Mouse (Mus musculus): ENCODE measurements at regions not wholly inside any gene's neighbourhood (a gene's known extent, or its start where the extent isn't known, plus 50 kb on each side); places are given as distances from the start of the nearest gene placed in this dataset.

DNA sequence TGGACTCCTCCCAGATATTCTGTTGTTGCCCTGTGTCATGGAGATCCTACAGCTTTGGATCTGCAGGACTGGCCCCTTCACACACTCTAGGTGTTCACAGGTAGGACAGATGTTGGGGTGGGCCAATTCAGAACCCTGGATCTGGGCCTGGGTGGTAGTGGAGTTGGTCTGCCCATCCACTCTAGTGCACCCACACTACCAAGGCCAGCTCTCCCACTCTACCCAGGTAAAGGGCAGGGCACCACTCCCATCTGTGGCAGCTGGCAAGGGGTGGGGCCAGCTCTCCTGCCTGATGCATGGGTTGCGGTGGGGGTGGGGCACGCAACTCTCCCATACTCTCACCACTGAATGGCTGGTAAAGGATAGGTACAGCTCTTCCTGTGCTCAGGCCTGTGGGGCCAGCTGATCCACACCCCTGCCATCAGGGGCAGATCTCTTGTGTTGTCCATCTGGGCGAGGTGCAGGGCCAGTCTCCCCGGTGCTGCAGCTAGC lies 76.5 kb downstream of the Gja1 start:
- no peak for DNase-seq (ENCODE audit: low spot score)

DNA sequence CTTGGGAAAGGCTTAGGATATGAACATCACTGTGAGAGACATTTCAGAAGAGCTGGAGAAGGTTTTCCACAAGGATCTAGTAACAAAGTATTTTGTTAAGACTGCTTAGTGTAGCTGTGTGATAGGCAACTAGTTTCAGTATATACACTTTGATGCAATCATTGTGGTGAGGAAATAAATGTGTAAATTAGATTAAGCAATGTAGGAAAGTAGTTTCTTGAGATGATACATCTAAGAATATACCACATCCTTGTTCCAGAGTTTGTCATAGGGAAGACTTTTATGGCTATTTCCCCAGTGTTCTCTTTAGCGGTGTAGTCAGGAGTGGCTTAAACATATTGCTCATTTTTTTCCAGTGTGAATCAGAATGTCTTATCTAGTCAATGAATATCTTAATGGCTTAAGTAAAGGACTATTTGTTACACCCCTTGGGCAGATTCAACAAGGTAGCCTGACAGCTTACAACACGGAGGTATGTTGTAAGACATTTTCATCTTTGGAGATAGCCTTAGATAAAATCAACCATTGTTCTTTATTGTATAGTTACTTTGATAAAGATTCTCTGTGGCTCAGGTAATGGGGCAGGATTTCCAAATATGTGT lies 78.8 kb downstream of the Gja1 start:
- DNase-seq (ENCODE audit: low spot score), result no peak

DNA sequence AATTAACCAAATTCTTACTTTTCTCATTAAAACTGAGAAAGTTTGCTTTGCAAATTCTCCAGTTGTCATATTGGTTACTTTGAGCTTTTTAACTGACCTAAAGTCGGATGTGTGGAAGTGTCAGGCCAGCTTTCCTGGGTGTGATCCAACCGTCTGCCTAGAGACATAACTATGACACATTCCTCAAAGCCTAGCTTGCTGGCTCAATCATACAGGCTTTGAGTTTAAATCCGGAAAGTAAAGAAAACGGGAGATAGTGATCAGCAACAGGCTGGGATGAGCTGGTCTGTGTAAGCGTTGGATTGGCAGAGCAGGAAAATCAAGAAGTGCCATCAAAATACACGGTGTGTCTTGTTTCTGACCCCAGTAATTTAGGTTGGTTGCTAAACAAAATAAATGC lies 91.4 kb downstream of the Gja1 start:
- DNase-seq (ENCODE audit: low spot score), result peak; percentile 36

DNA sequence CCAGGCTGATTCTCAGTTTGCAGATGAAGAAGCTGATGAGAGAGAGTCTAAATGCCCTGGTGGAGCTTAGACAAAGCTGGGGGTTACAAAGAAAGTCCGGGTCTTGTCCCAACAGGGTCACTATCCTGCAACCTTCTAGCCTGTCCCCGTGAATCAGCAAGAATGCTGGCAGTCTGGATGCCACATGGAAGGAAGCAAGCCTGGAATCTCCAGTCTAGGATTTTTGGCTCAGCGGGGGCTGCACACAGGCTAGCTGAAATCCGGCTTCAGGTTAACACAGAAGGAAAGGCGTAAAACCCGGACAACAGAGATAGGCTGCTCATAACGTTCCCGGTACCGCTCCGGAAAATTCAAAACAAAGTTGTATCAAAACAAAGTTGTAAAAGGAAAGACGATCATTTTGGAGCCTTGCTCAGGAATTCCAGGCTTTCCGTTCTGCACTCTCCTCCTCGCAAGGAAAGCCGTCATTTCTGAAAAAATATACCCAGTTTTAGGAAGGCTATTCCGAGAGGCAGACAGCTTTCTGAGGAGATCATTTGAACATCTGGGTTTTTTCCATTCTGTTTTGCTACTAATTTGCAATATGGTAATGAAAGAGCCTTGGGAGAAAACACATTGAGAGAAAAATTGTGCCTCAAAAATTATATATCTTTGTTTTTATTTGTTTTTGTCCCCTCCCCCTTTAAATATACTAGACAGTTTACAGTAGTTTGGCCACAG lies 92.0 kb downstream of the Gja1 start:
- DNase-seq (ENCODE audit: low spot score), result peak; percentile 6

DNA sequence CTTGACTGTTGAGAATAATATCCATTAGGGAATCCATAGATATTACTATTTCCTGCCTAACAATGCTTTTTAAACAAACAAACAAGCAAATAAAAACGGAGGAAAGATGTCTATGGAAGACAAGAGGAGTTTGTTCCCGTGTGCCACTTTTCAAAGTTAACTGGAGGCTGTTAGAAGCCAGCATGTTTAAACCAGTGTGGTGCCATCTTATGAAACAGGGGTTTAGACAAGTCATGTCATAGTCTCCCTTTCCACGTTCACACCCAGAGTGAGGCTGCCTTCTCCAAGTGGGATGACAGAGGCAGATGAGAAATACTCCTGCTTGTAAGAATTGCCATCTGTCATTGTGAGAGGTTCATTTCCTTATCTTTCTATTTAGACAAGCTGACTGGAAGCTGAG lies 92.8 kb downstream of the Gja1 start:
- DNase-seq (ENCODE audit: low spot score), result no peak

DNA sequence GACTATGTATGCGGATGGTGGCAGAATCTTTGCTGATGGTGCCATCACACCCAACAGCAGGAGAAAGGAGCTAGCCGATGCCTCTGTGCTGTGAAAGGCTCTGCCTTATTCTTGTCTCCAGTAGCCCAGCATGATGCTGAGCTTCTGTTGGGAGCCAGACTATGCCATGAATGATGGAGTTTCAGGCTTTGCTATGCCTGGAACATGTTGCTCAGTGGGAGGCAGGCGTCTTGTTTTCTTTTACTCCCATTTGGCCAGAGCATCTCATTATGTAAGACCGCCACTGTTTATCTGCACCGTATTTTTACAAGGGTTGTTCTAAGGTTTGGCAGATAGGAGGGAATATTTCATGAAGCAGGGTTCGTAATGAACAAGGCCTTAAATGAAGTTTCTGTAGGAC lies 97.8 kb downstream of the Gja1 start:
- DNase-seq (ENCODE audit: low spot score), result no peak

DNA sequence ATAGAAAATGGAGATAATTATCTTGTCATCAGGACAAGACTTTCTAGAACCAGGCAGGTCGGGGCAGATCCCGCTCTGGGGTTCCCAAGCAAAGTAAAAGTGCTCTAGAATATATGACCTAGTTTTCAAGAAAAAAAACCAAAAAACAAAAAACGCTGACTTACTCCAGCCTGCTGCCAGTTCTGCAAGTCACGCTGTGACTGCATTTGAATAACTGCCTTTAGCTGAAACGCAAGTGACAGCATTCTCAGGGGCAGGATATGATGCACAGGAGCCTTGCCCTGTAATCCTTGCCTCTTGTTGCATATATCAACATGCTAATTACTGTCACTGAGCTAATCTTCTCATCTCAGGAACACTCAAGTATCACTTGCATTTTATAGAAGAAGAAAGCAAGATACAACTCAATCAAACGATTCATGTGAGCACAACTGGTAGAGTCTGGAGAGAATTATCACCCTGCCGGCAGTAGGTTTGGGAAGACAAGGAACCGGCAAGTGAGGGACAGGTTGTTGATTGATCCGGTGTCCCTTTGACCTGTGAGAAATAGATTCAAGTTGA lies 105.1 kb downstream of the Gja1 start:
- DNase-seq (ENCODE audit: low spot score), result no peak

DNA sequence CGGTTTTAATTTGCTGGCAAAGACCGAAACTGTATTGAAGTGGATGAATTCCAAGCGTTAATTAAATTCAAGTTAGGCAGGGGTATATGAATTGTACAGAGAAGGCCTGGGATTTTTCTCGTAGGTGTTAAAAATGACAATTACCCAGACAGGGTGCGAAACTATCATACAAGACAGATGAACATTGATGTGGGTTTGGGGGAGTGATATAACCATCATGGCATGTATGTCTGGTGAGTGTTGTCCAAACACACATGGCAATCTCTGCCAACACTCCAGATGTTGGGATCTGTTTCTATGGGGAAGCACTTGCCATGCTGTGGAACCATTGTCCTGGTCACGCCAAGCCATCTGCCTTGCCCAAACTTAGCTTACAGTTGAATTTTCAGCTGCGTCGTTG lies 107.8 kb downstream of the Gja1 start:
- DNase-seq (ENCODE audit: low spot score), result no peak

DNA sequence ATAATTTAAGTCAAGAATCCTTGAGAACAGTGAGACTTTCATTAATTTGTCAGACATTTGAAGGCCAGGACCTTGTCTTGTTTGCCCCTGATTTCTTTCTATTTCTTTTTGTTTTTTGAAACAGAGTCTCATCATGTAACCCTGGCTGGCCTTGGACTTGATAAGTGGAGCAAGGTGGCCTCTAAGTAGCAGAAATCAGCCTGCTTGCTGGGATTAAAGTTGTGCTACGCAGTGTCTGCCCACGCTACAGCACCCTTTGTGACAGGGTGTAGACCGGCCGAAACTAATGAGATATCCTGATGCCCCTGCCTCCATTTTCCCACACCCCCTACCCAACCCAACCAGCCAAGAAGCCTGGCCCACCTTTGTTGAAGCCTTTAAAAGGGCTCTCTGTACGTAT lies 108.6 kb downstream of the Gja1 start:
- no peak for DNase-seq (ENCODE audit: low spot score)

DNA sequence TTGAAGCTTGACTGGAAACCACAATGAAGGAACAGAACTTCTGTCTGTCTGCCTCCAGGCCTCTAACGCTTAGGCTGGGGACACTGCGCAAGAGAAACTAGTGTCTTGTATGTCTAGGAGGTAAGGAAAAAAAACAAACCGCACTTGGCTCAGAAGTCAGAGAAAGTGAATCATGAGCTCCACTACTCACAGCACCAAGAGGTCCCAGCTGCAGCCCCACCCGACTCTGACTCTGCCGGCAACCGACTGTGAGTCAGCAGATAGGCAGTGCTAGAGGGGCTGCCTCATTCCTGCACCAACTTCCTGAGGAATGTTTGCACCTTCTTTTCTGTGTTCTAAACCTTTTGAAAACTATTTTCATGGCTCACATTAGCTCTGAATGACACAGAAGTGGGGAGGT lies 109.5 kb downstream of the Gja1 start:
- DNase-seq (ENCODE audit: low spot score), result peak; percentile 7

DNA sequence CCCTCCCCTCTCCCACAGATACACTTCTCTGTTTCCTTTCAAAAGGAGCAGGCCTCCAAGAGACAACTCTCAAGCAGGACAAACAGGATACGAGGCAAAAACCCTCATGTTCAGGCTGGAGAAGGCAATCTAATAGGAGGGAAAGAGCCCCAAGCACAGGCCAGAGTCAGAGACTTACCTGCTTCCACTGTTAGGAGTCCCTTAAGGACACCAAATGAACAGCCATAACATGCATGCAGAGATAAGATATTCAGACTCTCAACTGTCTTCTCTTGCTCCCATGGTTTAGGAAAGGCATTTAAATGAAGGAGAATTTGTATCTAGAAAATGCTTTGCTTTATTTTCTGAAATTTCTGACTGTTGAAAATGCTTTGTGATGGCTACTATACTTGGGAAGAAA lies 116.3 kb downstream of the Gja1 start:
- DNase-seq (ENCODE audit: low spot score), result no peak

DNA sequence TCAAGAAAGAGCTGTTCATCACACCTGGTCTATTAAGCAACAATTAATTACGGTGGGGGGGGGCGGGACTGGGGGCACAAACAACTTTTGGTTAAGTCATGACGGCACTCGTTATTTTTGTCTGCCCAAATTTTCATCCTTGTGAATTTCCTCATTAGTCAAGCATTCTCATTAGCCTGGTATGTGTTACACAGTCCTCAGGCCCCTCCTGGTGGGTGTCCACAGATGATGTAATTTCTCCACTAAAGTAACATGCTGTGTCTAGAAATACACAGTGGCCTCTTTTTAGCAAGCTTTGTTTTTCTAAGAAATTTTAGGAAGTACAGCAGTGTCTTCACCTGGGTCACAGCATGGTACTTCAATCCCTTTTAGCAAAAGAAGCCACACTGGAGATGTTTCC lies 118.2 kb downstream of the Gja1 start:
- DNase-seq (ENCODE audit: low spot score), result no peak

DNA sequence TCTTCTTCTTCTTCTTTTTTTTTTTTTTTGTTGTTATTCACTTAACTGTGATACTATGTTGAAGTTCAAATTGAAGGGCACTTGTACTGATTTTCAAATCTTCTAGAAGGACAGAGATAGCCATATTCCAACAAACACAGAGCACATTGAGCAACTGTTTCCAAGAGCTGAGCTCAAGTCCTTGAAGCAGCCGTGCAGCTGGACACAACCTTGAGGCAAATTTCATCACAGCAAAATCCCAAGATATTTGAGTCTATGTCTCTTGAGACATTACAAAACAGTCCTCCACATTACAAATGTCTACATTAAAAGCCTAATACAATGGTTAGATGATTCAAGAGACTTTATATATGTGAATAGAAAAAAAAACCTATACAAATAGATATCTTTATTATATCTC lies 141.9 kb downstream of the Gja1 start:
- peak; percentile 10 for DNase-seq (ENCODE audit: low spot score)

DNA sequence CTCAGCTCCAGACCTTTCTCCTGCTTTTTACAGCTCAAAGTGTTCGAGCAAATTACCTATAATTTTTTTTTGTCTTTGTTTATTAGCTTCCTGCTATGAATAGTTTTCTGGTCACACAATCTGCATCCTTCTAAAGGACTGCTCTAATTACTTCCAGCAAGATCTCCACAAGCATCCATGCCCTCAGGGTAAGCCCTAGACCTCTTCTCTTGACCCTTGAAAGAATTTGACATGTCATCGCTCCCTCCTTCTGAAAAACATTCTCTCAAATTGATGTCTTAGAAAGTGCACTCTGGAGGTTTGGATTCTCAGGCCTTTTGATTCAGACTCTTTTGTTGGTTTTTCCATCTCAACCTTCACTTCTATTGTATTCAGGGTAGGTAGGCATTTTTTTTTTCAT lies 148.7 kb downstream of the Gja1 start:
- DNase-seq (ENCODE audit: low spot score), result no peak

DNA sequence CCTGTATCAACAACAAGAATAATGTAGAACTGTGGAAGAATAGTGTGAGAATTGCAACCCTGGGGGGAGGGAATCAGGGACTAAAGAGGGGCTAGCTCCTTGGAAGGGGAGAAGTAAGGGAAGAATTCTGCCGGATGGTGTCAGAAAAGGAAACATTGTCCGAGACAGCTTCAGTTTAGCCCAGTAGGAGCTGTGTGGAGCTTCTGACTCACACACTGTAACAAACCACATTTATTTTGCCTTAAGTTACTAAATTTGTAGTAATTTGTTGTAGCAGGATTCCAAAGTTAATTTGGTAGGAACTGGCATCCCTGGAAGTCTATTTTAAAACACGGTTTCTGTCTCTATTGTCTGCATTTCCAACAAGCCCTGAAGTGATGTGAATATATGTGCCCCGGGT lies 160.0 kb downstream of the Gja1 start:
- DNase-seq (ENCODE audit: low spot score), result no peak

DNA sequence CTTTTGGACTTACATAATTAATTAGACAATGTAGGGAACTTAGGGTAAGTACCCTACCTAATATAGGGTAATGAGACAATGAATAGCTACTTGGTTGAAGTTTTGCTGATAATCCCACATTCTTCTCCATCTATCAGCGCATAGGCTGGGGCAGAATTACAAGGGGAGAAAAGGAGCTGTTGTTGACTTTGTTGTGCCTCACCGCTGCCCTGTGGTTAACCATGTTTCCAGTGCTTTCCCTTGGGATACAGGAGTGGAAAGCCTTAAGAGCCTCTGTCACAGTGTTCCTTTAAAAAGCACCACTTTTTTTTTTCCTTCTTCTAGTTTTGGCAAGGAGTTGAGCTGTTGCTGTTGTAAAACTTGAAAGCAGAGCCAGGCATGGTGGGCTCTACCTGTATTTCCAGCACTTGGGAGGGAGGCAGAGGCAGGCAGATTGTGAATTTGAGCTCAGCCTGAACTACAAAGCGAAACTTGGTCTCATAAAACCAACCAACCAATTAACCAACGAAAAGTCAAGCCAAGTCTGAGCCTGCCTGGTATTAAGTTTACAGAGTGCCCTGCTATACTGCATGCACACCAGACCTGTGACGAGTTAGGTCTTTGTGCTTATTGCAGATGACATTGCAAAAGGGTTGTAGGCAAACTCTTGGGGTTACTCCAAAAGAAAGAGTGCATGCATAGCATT lies 162.8 kb downstream of the Gja1 start:
- no peak for DNase-seq (ENCODE audit: low spot score)

DNA sequence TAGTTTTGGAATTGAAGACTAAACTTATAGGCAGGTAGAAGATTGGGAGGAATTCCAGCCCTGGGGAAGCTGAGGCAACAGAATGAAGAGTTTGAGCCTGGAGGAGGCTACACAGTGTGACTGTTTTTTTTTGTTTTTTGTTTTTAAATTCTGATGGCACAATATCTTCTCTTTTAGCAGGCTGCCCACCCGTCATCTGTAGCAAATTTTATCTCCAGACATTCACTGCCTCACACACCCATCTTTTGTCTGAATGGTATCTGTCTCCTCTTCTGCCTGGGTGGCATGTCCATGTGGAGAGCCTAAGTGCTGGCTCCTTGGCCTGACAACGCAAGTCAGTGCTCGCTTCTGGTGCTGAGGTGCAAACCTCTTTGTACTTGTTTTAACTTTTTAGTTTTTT lies 165.0 kb downstream of the Gja1 start:
- DNase-seq (ENCODE audit: low spot score), result no peak

DNA sequence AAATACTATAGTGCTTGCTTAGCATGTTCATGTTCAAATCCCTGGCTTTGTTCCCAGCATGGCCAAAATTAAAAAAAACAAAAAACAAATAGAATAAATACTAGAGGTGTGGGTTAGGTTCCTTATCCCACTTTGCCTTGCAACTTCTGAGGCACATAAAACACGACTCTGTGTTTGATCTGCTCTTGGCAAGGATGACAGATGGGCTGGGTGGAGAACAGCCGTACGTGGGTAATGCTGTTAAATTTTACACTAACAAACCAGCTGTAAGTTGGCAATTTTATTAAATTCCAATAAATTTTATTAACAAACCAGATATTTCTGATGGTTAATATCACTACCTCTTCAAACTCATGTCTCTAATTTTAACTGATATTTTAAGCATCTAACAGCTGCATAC lies 168.9 kb downstream of the Gja1 start:
- no peak for DNase-seq (ENCODE audit: low spot score)

DNA sequence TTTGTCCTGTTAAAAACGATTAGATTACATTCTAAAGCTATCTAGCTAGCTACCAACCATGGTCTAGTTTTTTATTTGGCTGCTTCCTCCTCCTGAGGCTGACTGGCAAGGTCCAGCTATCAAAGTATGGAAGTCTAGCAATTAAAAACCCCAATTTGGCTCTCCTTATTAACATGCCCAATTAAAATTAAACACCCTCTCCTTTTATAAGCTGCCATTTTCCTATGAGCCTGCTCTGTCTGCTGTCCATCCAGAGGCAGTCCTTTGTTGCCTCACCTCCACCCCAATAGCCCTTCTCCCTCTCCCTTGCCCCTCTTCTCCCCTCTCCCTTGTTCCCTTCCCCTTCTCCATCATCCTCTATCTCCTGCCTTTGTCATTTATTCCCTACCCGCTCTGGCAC lies 169.7 kb downstream of the Gja1 start:
- no peak for DNase-seq (ENCODE audit: low spot score)

DNA sequence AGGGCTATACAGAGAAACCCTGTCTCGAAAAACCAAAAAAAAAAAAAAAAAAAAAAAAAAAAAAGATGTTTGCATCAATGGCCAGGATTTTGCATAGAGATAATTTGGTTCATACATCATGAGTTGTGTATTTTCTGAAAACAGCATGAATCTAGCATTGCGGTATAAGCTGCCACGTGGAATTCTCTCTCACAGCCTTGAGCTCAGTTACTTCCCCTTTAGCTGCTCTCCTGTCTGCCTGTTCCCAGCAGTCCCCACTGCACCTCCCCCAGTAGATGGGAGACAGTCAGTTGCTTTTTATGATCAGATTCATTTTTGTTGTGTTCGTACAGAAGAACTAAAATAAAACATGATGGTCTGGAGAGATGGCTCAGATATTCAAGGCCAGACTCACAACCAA lies 170.7 kb downstream of the Gja1 start:
- DNase-seq (ENCODE audit: low spot score), result no peak

DNA sequence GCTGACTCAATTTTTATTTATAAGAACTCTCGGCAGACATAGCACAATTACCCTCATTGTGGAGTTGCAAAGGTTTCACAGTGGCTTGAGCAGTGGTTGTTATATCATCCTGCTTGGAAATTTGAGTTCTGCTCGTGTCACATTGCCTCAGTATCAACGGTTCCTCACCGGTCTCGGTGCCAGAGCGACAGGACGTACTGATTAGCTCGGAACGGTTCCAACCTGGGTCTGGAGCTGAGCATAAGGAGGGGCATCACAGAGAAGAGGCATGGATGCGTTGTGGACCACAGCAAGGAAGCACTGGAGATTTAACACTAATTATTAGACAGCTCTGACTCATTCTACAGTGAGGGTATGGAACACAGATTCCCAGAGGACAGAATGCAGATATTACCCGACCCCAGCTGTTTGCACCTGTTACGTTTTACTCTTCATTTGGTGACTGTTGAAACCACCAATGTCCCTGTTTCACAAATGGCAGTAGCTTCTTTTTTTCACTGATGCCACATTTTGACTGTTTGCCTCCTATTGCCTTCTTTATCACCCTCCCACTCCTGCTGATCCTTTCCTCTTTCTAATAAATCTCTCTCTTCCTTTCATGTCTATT lies 189.8 kb downstream of the Gja1 start:
- DNase-seq (ENCODE audit: low spot score), result no peak

DNA sequence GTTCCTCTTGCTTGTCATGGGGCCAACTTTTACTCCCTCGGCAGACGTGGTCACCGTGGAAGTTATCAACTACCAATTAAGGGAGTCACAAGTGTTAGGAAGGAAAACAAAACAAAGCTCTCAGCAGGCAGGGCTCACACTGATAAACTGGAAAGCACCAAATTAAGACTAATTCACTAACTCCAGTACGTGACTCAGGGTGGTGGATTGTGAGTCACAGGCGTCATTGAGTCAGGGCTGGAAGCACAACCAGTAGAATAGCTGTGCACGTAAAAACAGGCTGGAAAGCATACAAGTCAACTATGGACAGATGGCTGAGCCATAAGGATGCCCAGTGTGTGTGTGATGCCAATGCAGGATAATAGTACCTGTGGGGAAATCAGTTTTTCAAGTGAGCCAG lies 204.9 kb downstream of the Gja1 start:
- no peak for DNase-seq (ENCODE audit: low spot score)

DNA sequence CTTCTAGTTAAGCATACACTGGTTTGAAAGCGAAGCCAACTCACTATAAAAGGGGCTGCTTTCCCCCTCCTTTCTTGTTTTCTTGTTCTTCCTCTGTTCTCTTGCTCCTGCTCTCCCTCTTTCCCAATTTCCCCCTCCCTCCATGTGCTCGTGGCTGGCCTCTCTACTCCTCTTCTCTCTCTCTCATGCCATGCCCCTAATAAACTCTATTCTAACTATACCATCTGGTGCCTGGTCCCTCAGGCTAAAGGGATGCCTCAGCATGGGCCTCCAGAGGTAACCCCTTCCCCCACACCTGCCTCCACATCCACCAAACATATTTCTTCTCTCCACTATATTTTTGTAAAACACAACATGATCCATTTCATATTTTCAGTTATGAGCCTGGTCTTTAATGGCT lies 210.1 kb downstream of the Gja1 start:
- DNase-seq (ENCODE audit: low spot score), result no peak
